Mouse (Mus musculus) T-helper 1 cell (primary cell): Measurements from ENCODE around the gene Gucy1b2.

ENCODE experiments used
- in situ Hi-C: fragments of 300-600 bp; cut with MboI, MseI; formaldehyde crosslinking; loops from one replicate; pipeline ENCODE4 v1.15.1; 2025; ENCODE audit warnings: high pct_unique_total_duplicates

Gucy1b2 gene

DNA sequence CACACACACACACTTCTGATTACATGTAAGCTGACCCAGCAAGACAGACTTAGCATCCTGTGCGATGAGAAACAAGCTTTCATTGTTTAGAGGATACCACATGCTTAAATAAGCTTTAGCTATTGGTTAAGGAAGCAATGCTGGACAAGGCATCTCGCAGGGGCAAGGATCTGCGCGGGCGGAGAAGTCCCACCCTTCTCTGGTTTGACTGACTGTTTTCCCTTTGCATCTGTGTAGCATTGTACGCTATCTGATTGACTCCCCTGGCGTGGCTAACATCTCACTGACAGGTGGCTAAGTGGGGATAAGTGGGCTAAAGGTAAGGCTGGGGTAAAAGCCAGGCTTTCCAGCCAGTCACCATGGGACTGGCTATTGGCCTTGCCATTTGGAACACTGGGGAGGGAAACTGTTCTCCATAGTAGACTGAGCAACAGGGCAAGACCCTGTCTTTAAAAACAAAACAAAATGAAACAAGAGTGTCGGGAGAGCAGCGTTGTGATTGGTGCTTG lies at the start of gene Gucy1b2:
Gene Gucy1b2, minus strand, starts transcription at position 51 of the 509 bp plus-strand sequence.
- in situ Hi-C loops, result loop anchor here (5.0 to 10.0 kb wide), 2 partner anchors 184 to 921 kb away; no protein-coding TSS in a partner anchor

DNA sequence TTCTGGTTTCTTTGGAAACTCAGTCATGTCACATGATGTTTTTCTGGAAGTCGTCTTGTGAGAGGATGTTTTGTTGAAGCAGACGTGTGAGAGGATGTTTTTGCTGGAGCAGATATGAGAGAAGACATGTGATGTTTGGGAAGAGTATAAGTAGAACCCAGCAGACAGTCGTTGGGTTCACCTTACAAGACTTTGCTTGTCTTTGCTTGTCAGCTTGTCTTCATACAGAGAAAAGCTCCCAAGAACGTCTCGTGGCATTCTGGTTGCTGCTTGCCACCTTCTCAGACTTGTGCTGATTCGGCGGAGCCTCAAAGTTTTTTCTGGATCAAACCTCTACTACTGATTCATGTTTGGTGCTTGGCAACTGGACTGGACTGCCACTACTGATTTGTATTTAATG lies 41.3 kb upstream of the Gucy1b2 start:
- in situ Hi-C loops, result no loop called here

GRCm38 (mm10) chr14:62496501-62496900 lies 40.4 kb upstream of the Gucy1b2 start:
- in situ Hi-C loops, result no loop called here

DNA sequence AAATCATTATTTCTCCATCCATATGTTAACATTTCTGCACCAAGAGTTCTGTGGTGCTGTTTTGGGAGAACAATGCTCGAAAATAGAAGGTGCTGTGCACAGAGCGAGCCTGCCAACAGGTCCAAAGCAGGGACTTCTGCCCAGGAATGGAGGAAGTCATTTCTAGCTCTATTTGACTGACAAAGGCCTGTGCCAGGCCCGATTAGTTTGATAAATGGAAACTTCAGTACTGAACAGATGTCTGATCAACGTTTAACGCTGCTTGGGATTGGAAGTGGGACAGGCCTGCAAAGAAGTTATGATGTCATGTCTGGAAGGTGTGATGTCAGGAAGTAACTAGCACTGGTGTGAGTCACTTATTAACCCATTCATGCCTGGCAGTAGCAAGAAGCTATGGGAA lies 37.4 kb upstream of the Gucy1b2 start:
- in situ Hi-C loops, result no loop called here

DNA sequence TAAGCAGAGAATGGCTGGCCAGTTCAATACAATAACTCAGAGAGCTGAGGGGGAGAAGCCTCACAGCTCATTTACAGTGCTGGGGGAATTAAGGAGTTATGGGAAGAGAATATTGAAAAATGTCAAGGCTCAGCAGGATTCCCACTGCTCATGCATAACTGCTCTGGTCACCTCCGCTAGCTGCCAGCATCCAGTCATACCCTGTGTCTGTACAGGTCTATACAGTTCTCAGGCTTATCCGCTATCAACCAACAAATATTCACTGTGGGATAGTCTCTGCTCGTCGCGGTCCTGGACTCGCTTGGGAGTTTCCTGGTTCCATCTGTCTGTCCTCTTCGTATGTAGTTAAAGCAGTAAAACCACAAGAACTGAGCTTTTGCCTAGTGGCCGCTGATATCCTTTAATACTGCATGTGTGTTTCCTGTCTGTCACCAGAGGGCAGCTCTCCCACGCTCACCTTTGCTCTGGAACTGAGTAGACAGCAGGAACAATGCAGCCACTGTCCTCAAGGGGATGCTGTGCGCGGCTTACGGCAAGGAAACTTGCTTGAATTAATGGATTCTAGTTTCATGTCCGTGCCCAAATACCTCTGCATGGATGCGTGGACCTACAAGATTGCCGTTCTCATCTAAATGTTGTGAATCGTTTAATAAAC lies 36.2 kb upstream of the Gucy1b2 start:
- in situ Hi-C loops, result no loop called here

- in situ Hi-C loops, result no loop called here
These were observed 32.2 kb upstream of the Gucy1b2 start for GRCm38 (mm10) chr14:62488270-62488669.

DNA sequence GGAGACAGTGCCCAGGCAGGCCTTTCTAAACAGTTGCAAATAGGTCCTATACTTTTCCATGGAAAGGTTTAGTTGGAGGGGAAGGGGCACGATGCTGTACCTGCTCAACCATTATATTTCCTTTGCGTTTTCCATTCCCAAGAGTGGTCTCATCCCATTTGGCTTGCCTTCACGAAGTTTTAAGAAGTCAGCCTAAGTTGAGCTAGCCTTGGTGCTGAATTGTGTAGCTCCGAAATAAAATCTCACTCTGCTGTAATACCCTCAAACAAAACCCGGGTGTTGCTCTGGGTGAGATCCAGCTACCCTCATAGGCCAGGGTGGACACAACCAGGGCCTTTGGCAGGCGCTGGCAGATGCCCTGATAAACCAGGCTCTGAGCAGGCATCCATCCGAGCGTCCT lies 25.3 kb upstream of the Gucy1b2 start:
- in situ Hi-C loops, result no loop called here

DNA sequence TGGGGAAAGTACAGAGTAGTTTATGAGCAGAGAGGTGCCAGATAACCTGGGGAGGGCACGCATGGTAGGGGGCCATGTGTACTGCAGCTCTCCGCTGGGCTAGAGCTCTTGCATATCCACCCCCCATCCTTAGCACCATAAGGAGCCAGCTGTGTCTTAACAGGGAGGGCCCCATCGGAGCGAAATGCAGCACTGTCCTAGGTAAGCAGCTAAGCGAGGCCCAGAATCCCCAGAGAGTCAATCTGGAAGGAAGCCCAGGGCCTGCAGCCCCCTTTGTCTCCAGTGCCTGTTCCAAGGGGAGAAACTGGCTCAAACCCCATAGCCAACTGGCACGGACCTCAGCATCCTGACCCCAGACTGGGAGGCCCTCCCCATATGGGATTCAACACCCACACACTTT lies 23.3 kb upstream of the Gucy1b2 start:
- in situ Hi-C loops, result no loop called here

DNA sequence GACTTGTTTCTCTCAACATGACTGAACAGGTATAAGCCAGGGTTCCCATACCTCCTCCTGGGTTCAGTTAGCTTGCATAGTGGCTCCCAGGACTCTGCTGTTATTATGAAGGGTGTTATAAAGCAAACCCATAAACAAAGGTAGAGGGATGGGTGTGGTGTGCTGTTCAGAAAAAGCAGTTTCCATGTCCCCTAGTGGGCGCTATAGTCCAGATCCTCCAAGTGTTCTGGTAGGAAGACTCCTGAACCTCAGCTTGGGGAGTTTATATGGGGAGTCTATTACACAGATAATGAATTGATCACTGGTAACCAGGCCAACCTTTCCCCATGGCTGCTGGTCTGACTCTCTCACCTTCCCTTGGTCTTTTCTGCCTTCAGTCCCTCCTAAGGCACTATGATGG lies 18.4 kb upstream of the Gucy1b2 start:
- in situ Hi-C loops, result no loop called here

DNA sequence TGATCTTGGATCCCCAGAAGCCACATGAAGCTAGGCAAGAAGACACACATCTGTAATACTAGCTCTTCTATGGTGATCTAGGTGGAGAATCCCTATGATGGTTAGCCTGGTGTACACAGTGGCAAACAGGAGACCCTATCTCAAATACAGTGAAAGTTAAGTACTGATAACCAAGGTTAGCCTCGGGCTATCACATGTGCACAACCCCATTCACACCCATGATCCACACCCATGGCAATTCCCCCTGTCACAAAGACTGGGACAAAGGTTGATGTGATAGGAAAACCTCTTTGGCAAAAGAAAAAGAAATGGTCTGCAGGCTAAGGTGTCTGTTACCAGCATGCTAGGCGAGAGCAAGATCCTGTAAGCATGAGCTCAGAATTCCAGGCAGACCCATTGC lies 16.0 kb upstream of the Gucy1b2 start:
- in situ Hi-C loops, result no loop called here

- in situ Hi-C loops, result loop anchor here (10.0 kb wide), 1 partner anchor 56 kb away; no protein-coding TSS in a partner anchor
These were observed 12.7 kb upstream of the Gucy1b2 start for GRCm38 (mm10) chr14:62468753-62469125.

GRCm38 (mm10) chr14:62468119-62468752 lies 12.1 kb upstream of the Gucy1b2 start:
- in situ Hi-C loops, result loop anchor here (10.0 kb wide), 1 partner anchor 57 kb away; no protein-coding TSS in a partner anchor

GRCm38 (mm10) chr14:62464966-62465365 lies 8.9 kb upstream of the Gucy1b2 start:
- in situ Hi-C loops, result loop anchor here (10.0 kb wide), 1 partner anchor 60 kb away; no protein-coding TSS in a partner anchor

GRCm38 (mm10) chr14:62459541-62459940 lies 3.5 kb upstream of the Gucy1b2 start:
- in situ Hi-C loops, result loop anchor here (5.0 to 10.0 kb wide), 2 partner anchors 187 to 925 kb away; no protein-coding TSS in a partner anchor

- in situ Hi-C loops, result loop anchor here (5.0 to 10.0 kb wide), 2 partner anchors 185 to 923 kb away; no protein-coding TSS in a partner anchor
These were observed 1.5 kb upstream of the Gucy1b2 start for GRCm38 (mm10) chr14:62457420-62458181.

- in situ Hi-C loops, result loop anchor here (5.0 to 10.0 kb wide), 2 partner anchors 183 to 921 kb away; no protein-coding TSS in a partner anchor
These were observed 564 bp downstream of the Gucy1b2 start for GRCm38 (mm10) chr14:62455570-62455879.

- in situ Hi-C loops, result loop anchor here (5.0 to 10.0 kb wide), 3 partner anchors 183 to 920 kb away; no protein-coding TSS in a partner anchor
These were observed 1.1 kb downstream of the Gucy1b2 start for GRCm38 (mm10) chr14:62454760-62455569.

- in situ Hi-C loops, result loop anchor here (5.0 to 10.0 kb wide), 2 partner anchors 887 to 919 kb away; no protein-coding TSS in a partner anchor
These were observed 2.0 kb downstream of the Gucy1b2 start for GRCm38 (mm10) chr14:62454136-62454535.

GRCm38 (mm10) chr14:62453276-62453675 lies 2.8 kb downstream of the Gucy1b2 start:
- in situ Hi-C loops, result loop anchor here (5.0 to 10.0 kb wide), 2 partner anchors 886 to 918 kb away; no protein-coding TSS in a partner anchor

DNA sequence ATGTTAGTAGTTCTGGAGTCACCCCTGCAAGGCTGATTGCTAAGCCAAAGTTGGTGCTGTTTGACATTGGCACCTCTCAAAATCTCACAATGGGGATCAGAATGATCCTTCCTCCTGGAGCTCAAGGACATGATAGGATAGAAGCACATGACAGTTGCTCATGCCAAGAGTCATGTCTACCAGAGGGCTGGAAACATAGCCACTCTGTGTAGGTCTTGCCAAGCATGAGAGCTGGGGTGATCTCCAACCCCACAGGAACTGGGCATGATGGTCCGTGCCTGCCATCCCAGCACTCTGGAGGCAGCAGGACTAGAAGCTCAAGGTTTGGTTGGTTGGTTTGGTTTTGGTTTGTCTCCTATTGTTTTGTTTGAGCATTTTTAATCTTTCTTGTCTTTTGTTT lies 5.4 kb downstream of the Gucy1b2 start:
- in situ Hi-C loops, result loop anchor here (5.0 to 10.0 kb wide), 2 partner anchors 883 to 916 kb away; no protein-coding TSS in a partner anchor

DNA sequence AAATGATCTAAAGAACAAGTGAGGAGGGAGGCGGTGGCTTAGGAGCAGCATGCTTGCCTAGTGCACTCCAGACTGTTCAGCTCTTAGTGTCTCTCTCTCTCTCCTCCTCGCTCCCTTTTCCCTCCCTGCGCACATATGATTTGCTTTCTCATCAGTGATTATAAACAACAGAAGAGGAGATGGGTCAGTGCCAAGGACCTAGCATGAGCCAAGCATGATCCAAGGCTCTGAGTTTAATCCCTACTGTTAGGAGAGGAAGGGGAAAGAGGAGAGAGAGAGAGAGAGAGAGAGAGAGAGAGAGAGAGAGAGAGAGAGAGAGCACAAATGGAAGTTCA lies 8.9 kb downstream of the Gucy1b2 start:
- in situ Hi-C loops, result no loop called here
